Mouse (Mus musculus) thymus, postnatal 10 days (tissue): ENCODE measurements around the gene Dnajc12.
"Not testable (repeated sequence)": the region's sequence is repeated elsewhere in the genome, so short reads cannot be mapped to it uniquely, and the experiment has no call there.

Source experiments
- DNase-seq, 2 experiments: peaks; one replicate each; pipeline ENCODE4 v3.0.0; 2021; ENCODE audit warnings: low spot score in 2 of 2

Gene Dnajc12

GRCm38 (mm10) chr10:63382372-63383279, at the start of gene Dnajc12:
Dnajc12 (plus strand) TSS chr10:63382443.
- DNase-seq = peak; percentile 73 to 84

- DNase-seq = no peak
These were observed 45.3 kb upstream of the Dnajc12 start for GRCm38 (mm10) chr10:63336901-63337300.

- DNase-seq = no peak
These were observed 44.9 kb upstream of the Dnajc12 start for GRCm38 (mm10) chr10:63337326-63337725.

- DNase-seq = peak; percentile 30 to 52
These were observed 44.0 kb upstream of the Dnajc12 start for GRCm38 (mm10) chr10:63337951-63338836.

GRCm38 (mm10) chr10:63338914-63339643, 43.2 kb upstream of the Dnajc12 start:
- DNase-seq = peak; percentile 79 to 83

GRCm38 (mm10) chr10:63341351-63341750, 40.9 kb upstream of the Dnajc12 start:
- DNase-seq = no peak

GRCm38 (mm10) chr10:63344751-63345150, 37.5 kb upstream of the Dnajc12 start:
- DNase-seq = no peak

- no peak for DNase-seq
These were observed 34.0 kb upstream of the Dnajc12 start for GRCm38 (mm10) chr10:63348291-63348690.

GRCm38 (mm10) chr10:63350666-63351065, 31.6 kb upstream of the Dnajc12 start:
- DNase-seq = no peak

- not testable (repeated sequence) for DNase-seq
These were observed 31.1 kb upstream of the Dnajc12 start for GRCm38 (mm10) chr10:63351099-63351498.

GRCm38 (mm10) chr10:63352111-63352510, 30.1 kb upstream of the Dnajc12 start:
- no peak for DNase-seq

- DNase-seq = no peak
These were observed 21.7 kb upstream of the Dnajc12 start for GRCm38 (mm10) chr10:63360502-63360901.

- DNase-seq = no peak
These were observed 16.3 kb upstream of the Dnajc12 start for GRCm38 (mm10) chr10:63365918-63366455.

GRCm38 (mm10) chr10:63367386-63367785, 14.9 kb upstream of the Dnajc12 start:
- no peak for DNase-seq

- no peak for DNase-seq
These were observed 14.2 kb upstream of the Dnajc12 start for GRCm38 (mm10) chr10:63368041-63368440.

- no peak for DNase-seq
These were observed 5.9 kb upstream of the Dnajc12 start for GRCm38 (mm10) chr10:63376303-63376702.

- DNase-seq = peak; percentile 35 to 58
These were observed 4.8 kb upstream of the Dnajc12 start for GRCm38 (mm10) chr10:63377468-63377867.

- no peak for DNase-seq
These were observed 3.1 kb upstream of the Dnajc12 start for GRCm38 (mm10) chr10:63378948-63379680.

GRCm38 (mm10) chr10:63381498-63382280, 554 bp upstream of the Dnajc12 start, which contains the start of gene Sirt1:
Sirt1 (minus strand) TSS chr10:63381704.
- DNase-seq = peak in 1 of 2 experiments; percentile 35

GRCm38 (mm10) chr10:63385897-63386296, 3.7 kb downstream of the Dnajc12 start:
- DNase-seq = not testable (repeated sequence)
